Mouse (Mus musculus) stomach, postnatal 0 days (tissue): Measurements from ENCODE around the gene BC005624. TPM values are rescaled to one million over a fixed set of nuclear protein-coding genes. Genes with fewer than 3 reads are reported as not detected.
"Not testable (repeated sequence)": the region's sequence is repeated elsewhere in the genome, so short reads cannot be mapped to it uniquely, and the experiment has no call there.

Experiments used
- ATAC-seq: fragments of 200-750 bp; cut with Nextera tagmentation; 2 replicates; pipeline ENCODE4 v1.8.0; 2017; ENCODE audit not compliant: low FRiP score, low TSS enrichment
- DNase-seq: peaks from one replicate; pipeline ENCODE4 v3.0.0-alpha.2; 2016; ENCODE audit warnings: low spot score
- H3K27ac ChIP-seq: fragments of 300-500 bp; sonication (generic); replicated peaks from 2 replicates; pipeline ENCODE4 v1.5.1; 2014; ENCODE audit warnings: mild to moderate bottlenecking, control low read depth
- H3K27me3 ChIP-seq: fragments of 300-500 bp; sonication (generic); 2 replicates; pipeline ENCODE4 v1.6.1; 2014; ENCODE audit warnings: low read length; ENCODE audit not compliant: control insufficient read depth, insufficient read depth
- H3K36me3 ChIP-seq: fragments of 300-500 bp; sonication (generic); 2 replicates; pipeline ENCODE4 v1.6.1; 2014; ENCODE audit warnings: low read length, mixed read lengths; ENCODE audit not compliant: control insufficient read depth, insufficient read depth
- H3K4me1 ChIP-seq: fragments of 300-500 bp; sonication (generic); replicated peaks from 2 replicates; pipeline ENCODE4 v1.6.1; 2014; ENCODE audit warnings: antibody characterized with exemption; ENCODE audit not compliant: control insufficient read depth, insufficient read depth
- H3K4me2 ChIP-seq: fragments of 300-500 bp; sonication (generic); replicated peaks from 2 replicates; pipeline ENCODE4 v1.6.1; 2014; ENCODE audit warnings: low read depth, mild to moderate bottlenecking, control low read depth, moderate library complexity
- H3K4me3 ChIP-seq: fragments of 300-500 bp; sonication (generic); 2 replicates; pipeline ENCODE4 v1.5.1; 2014; ENCODE audit warnings: low read depth, low read length, control low read depth
- H3K9ac ChIP-seq: fragments of 300-500 bp; sonication (generic); 2 replicates; pipeline ENCODE4 v1.6.1; 2014; ENCODE audit warnings: mild to moderate bottlenecking, low read length, control low read depth, mixed read lengths
- H3K9me3 ChIP-seq: fragments of 300-500 bp; sonication (generic); 2 replicates; pipeline ENCODE4 v1.6.1; 2016; ENCODE audit warnings: low read length; ENCODE audit not compliant: control insufficient read depth
- CTCF ChIP-seq: IDR thresholded peaks from 2 replicates; pipeline ENCODE4 v1.5.1; 2016; ENCODE audit warnings: antibody characterized with exemption, low read depth, mild to moderate bottlenecking, moderate library complexity
- EP300 ChIP-seq: optimal IDR thresholded peaks from 2 replicates; pipeline ENCODE3; 2016; ENCODE audit warnings: antibody characterized with exemption
- WGBS: fragments of 180-500 bp; shearing (Covaris S2); extraction: QIAGEN DNeasy Blood & Tissue Kit; methylation state at CpG from one replicate; pipeline ENCODE4 v1.1.7; 2014; 5-methylcytosine and 5-hydroxymethylcytosine counted together
- polyA plus RNA-seq: library from polyadenylated mRNA; unstranded; fragments of >200 nt; fragmentation: Nextera tagmentation; extraction: Ambion mirVana; gene quantifications from 2 replicates; pipeline ENCODE4 v1.2.1, GENCODE M21; 2015

BC005624 gene
- polyA plus RNA-seq, 1 experiment from 2014 or later = 29.5 TPM

GRCm38 (mm10) chr2:30937731-30938130 lies 44.3 kb downstream of the BC005624 start:
- no peak for ATAC-seq
- Histone ChIP-seq H3K4me1 (no peaks in the 10 kb centered on the region), H3K27me3 (no peaks in the 10 kb centered on the region), H3K9ac (no peak overlapping the region), H3K36me3 (no peaks in the 10 kb centered on the region), H3K27ac (no peak overlapping the region), H3K4me2 (no peak overlapping the region), H3K4me3 (no peak overlapping the region), H3K9me3 (no peaks in the 10 kb centered on the region)
- TF ChIP-seq EP300 = no peak
- TF ChIP-seq CTCF = no peak
- WGBS = 51% methylated on average over 8 of the region's 8 CpGs
- no peak for DNase-seq

GRCm38 (mm10) chr2:30936808-30937207 lies 45.2 kb downstream of the BC005624 start:
- H3K9ac ChIP-seq = no peak overlapping the region
- H3K4me1 ChIP-seq = no peaks in the 10 kb centered on the region
- no peak for DNase-seq
- H3K9me3 ChIP-seq = no peaks in the 10 kb centered on the region
- no peak overlapping the region for H3K4me3 ChIP-seq
- no peak for ATAC-seq
- TF ChIP-seq EP300 (no peak), CTCF (no peak)
- H3K27ac ChIP-seq = no peak overlapping the region
- H3K27me3 ChIP-seq = no peaks in the 10 kb centered on the region
- H3K4me2 ChIP-seq = no peak overlapping the region
- 67% methylated on average over 3 of the region's 3 CpGs for WGBS
- H3K36me3 ChIP-seq = no peaks in the 10 kb centered on the region

- Histone ChIP-seq H3K4me2 (no peak overlapping the region), H3K4me3 (no peak overlapping the region), H3K27me3 (no peaks in the 10 kb centered on the region), H3K9ac (no peak overlapping the region), H3K27ac (no peak overlapping the region), H3K36me3 (no peaks in the 10 kb centered on the region), H3K9me3 (no peaks in the 10 kb centered on the region), H3K4me1 (no peaks in the 10 kb centered on the region)
- 12% methylated on average over 7 of the region's 7 CpGs for WGBS
- DNase-seq = peak; percentile 70
- TF ChIP-seq EP300 = no peak
- peak; percentile 95 for TF ChIP-seq CTCF
- 0 out of 2 replicates have a peak, but pooled peaks have one; percentile 26 for ATAC-seq
Observed at GRCm38 (mm10) chr2:30933917-30934450, 48.0 kb downstream of the BC005624 start.

- H3K4me1 ChIP-seq = no peaks in the 10 kb centered on the region
- ATAC-seq = no peak
- no peak overlapping the region for H3K9ac ChIP-seq
- no peak overlapping the region for H3K4me3 ChIP-seq
- no peaks in the 10 kb centered on the region for H3K9me3 ChIP-seq
- TF ChIP-seq EP300 (no peak), CTCF (no peak)
- H3K36me3 ChIP-seq = no peaks in the 10 kb centered on the region
- H3K27me3 ChIP-seq = no peaks in the 10 kb centered on the region
- H3K27ac ChIP-seq = no peak overlapping the region
- 47% methylated on average over 6 of the region's 6 CpGs for WGBS
- H3K4me2 ChIP-seq = no peak overlapping the region
- no peak for DNase-seq
Observed at GRCm38 (mm10) chr2:30933032-30933431, 49.0 kb downstream of the BC005624 start.

- Histone ChIP-seq H3K4me3 (no peak overlapping the region), H3K4me2 (no peak overlapping the region), H3K27me3 (no peaks in the 10 kb centered on the region), H3K9ac (no peak overlapping the region), H3K4me1 (0 out of 2 replicates have a peak, but pooled peaks cover 2% of the 10 kb centered on the region), H3K27ac (no peak overlapping the region), H3K9me3 (no peaks in the 10 kb centered on the region), H3K36me3 (no peaks in the 10 kb centered on the region)
- no peak for TF ChIP-seq CTCF
- TF ChIP-seq EP300 = no peak
- ATAC-seq = no peak; the same call in 1 of the 2 replicates
- peak; percentile 45 for DNase-seq
- 79% methylated on average over 3 of the region's 3 CpGs for WGBS
Observed at GRCm38 (mm10) chr2:30931922-30932321, 50.1 kb downstream of the BC005624 start.

GRCm38 (mm10) chr2:30930846-30931245 lies 51.2 kb downstream of the BC005624 start:
- H3K4me3 ChIP-seq, H3K36me3 ChIP-seq, ATAC-seq, H3K9ac ChIP-seq, DNase-seq, H3K27me3 ChIP-seq, H3K27ac ChIP-seq, H3K4me1 ChIP-seq, H3K4me2 ChIP-seq, H3K9me3 ChIP-seq: not testable (repeated sequence)
- WGBS = 89% methylated on average over 2 of the region's 2 CpGs
